Mouse (Mus musculus) neural tube, embryonic 10.5 days (tissue): ENCODE data around the gene Diras2.

ENCODE experiments used
- DNase-seq: peaks from one replicate; pipeline ENCODE4 v3.0.0-alpha.2; 2017; ENCODE audit warnings: low spot score; ENCODE audit errors: extremely low spot score

The Diras2 gene

GRCm38 (mm10) chr13:52469795-52470690 lies 61.0 kb downstream of the Diras2 start:
- DNase-seq: peak; percentile 42

DNA sequence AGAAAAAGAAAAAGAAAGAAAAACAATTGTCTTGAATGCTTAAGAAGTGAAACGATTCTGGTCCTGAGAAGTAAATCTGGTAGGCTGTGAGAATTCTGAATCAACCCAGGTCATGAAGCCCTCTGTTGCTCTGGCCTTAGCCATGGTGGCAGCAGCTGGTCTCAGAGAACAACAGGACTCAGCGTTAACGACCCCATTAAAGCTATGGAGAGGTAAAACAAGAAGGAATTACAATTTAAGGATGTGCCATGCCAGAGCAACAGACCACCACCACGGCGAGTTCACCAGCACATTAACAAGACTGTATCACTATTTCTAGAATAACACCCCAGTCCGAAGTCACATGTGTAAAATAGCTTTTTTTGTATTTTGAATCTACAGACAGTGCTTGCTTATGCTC lies 65.9 kb downstream of the Diras2 start:
- DNase-seq: no peak

DNA sequence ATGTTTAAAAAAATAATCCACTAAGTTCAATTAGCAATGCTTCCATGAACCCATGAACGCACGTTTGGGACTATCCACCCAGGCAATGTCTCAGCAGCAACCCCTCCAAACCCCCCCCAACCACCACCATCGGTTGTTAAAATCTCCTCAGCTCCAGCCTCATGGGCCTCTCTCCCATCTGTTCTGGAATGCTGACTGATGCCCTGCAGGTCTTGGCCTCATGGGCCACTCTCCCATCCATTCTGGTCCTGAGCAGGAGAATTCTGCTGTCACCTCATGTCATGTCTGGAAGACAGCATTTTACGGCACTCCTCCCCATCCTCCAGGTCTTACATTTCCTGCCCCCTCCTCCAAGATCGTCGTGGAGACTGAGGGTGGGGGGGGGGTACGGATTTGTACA lies 71.1 kb downstream of the Diras2 start:
- no peak for DNase-seq

DNA sequence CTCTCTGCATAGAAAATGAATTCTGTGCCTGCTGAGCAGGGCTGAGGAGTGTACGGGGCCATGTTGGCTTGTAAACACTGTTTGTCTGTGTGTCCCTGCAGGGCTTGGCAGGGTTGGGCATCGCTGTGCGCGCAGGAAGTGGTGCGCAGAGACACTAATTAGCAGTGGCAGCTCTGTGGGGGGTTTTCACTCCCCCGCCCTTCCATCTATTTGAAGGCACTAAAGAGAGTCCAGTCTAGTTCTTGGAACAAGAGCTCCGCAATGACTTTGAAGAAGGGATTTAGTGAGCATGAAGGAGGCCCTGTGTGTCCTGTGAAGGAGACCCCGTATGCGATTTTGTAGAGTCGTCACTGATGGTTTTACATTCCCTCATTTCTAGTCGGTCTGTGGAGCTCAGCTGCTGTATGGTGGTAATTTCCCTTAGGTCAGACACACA lies 73.2 kb downstream of the Diras2 start:
- DNase-seq: no peak

GRCm38 (mm10) chr13:52457177-52457888 lies 73.7 kb downstream of the Diras2 start:
- DNase-seq: no peak

- DNase-seq: no peak
These were observed 75.8 kb downstream of the Diras2 start for GRCm38 (mm10) chr13:52455329-52455728.

GRCm38 (mm10) chr13:52454708-52455250 lies 76.3 kb downstream of the Diras2 start:
- DNase-seq: no peak
